Mouse (Mus musculus): ENCODE data around the gene Hectd4. TPM values are rescaled to one million over a fixed set of nuclear protein-coding genes. Genes with fewer than 3 reads are reported as not detected.
"Not testable (repeated sequence)": the region's sequence is repeated elsewhere in the genome, so short reads cannot be mapped to it uniquely, and the experiment has no call there.

Hectd4 gene
- total RNA-seq, 2 experiments from 2014 or later = 11.3 to 11.5 TPM

- intact Hi-C loops (cut with DNase I; ENCODE audit: low total_unique reads) = no loop called here
- no peak for DNase-seq
Measured at GRCm38 (mm10) chr5:121225854-121226253, 5.8 kb downstream of the Hectd4 start.

- intact Hi-C loops (cut with DNase I; ENCODE audit: low total_unique reads) = no loop called here
- DNase-seq = no peak
Measured at GRCm38 (mm10) chr5:121226406-121226805, 6.4 kb downstream of the Hectd4 start.

- intact Hi-C loops (cut with DNase I; ENCODE audit: low total_unique reads) = no loop called here
- DNase-seq = no peak
Measured at GRCm38 (mm10) chr5:121226845-121227244, 6.8 kb downstream of the Hectd4 start.

GRCm38 (mm10) chr5:121227330-121227729, 7.3 kb downstream of the Hectd4 start:
- intact Hi-C loops (cut with DNase I; ENCODE audit: low total_unique reads); DNase-seq: not testable (repeated sequence)

- no peak for DNase-seq
- intact Hi-C loops (cut with DNase I; ENCODE audit: low total_unique reads) = no loop called here
Measured at GRCm38 (mm10) chr5:121229182-121229581, 9.2 kb downstream of the Hectd4 start.

GRCm38 (mm10) chr5:121230811-121231210, 10.8 kb downstream of the Hectd4 start:
- intact Hi-C loops (cut with DNase I; ENCODE audit: low total_unique reads) = no loop called here
- DNase-seq = no peak

- no peak for DNase-seq
- intact Hi-C loops (cut with DNase I; ENCODE audit: low total_unique reads) = no loop called here
Measured at GRCm38 (mm10) chr5:121232789-121233188, 12.8 kb downstream of the Hectd4 start.

GRCm38 (mm10) chr5:121233726-121234125, 13.7 kb downstream of the Hectd4 start:
- DNase-seq = no peak
- intact Hi-C loops (cut with DNase I; ENCODE audit: low total_unique reads) = no loop called here

- intact Hi-C loops (cut with DNase I; ENCODE audit: low total_unique reads) = no loop called here
- no peak for DNase-seq
Measured at GRCm38 (mm10) chr5:121236171-121236570, 16.2 kb downstream of the Hectd4 start.

GRCm38 (mm10) chr5:121238208-121238607, 18.2 kb downstream of the Hectd4 start:
- intact Hi-C loops (cut with DNase I; ENCODE audit: low total_unique reads) = no loop called here
- DNase-seq = no peak

GRCm38 (mm10) chr5:121239846-121240245, 19.8 kb downstream of the Hectd4 start:
- intact Hi-C loops (cut with DNase I; ENCODE audit: low total_unique reads) = no loop called here
- no peak for DNase-seq

GRCm38 (mm10) chr5:121241182-121241581, 21.2 kb downstream of the Hectd4 start:
- intact Hi-C loops (cut with DNase I; ENCODE audit: low total_unique reads) = no loop called here
- DNase-seq = no peak

GRCm38 (mm10) chr5:121242261-121242660, 22.2 kb downstream of the Hectd4 start:
- intact Hi-C loops (cut with DNase I; ENCODE audit: low total_unique reads) = no loop called here
- no peak for DNase-seq

GRCm38 (mm10) chr5:121242701-121243100, 22.7 kb downstream of the Hectd4 start:
- no peak for DNase-seq
- intact Hi-C loops (cut with DNase I; ENCODE audit: low total_unique reads) = no loop called here

GRCm38 (mm10) chr5:121243676-121244364, 23.8 kb downstream of the Hectd4 start:
- DNase-seq = no peak

GRCm38 (mm10) chr5:121244365-121244731, 24.3 kb downstream of the Hectd4 start:
- intact Hi-C loops (cut with DNase I; ENCODE audit: low total_unique reads) = no loop called here

More at GRCm38 (mm10) chr5:121243676-121244364, 23.8 kb downstream of the Hectd4 start:
- intact Hi-C loops (cut with DNase I; ENCODE audit: low total_unique reads) = no loop called here

GRCm38 (mm10) chr5:121245201-121245600, 25.2 kb downstream of the Hectd4 start:
- intact Hi-C loops (cut with DNase I; ENCODE audit: low total_unique reads) = no loop called here
- DNase-seq = no peak

More at GRCm38 (mm10) chr5:121244365-121244731, 24.3 kb downstream of the Hectd4 start:
- no peak for DNase-seq

GRCm38 (mm10) chr5:121248766-121249394, 28.9 kb downstream of the Hectd4 start:
- intact Hi-C loops (cut with DNase I; ENCODE audit: low total_unique reads) = no loop called here
- no peak for DNase-seq

GRCm38 (mm10) chr5:121249693-121250092, 29.7 kb downstream of the Hectd4 start:
- DNase-seq = no peak
- intact Hi-C loops (cut with DNase I; ENCODE audit: low total_unique reads) = no loop called here

- intact Hi-C loops (cut with DNase I; ENCODE audit: low total_unique reads) = no loop called here
- DNase-seq = no peak
Measured at GRCm38 (mm10) chr5:121251813-121252212, 31.8 kb downstream of the Hectd4 start.

- intact Hi-C loops (cut with DNase I; ENCODE audit: low total_unique reads) = no loop called here
- DNase-seq = no peak
Measured at GRCm38 (mm10) chr5:121253816-121254497, 33.9 kb downstream of the Hectd4 start.
